Mouse (Mus musculus) embryonic facial prominence, embryonic 13.5 days (tissue): ENCODE measurements around the gene Ihh. TPM values are rescaled to one million over a fixed set of nuclear protein-coding genes. Genes with fewer than 3 reads are reported as not detected.

ENCODE experiments used
- ATAC-seq: fragments of 200-750 bp; cut with Nextera tagmentation; 2 replicates; pipeline ENCODE4 v1.8.0; 2017; ENCODE audit warnings: low read depth; ENCODE audit not compliant: insufficient number of reproducible peaks, insufficient read depth, low FRiP score, low TSS enrichment
- H3K27ac ChIP-seq: fragments of 300-500 bp; sonication (generic); 2 replicates; pipeline ENCODE4 v1.5.1; 2015; ENCODE audit warnings: moderate library complexity, mild to moderate bottlenecking, inconsistent platforms
- H3K27me3 ChIP-seq: fragments of 300-500 bp; sonication (generic); 2 replicates; pipeline ENCODE4 v1.6.1; 2015; ENCODE audit warnings: mild to moderate bottlenecking, inconsistent platforms
- H3K36me3 ChIP-seq: fragments of 300-500 bp; sonication (generic); 2 replicates; pipeline ENCODE4 v1.6.1; 2015; ENCODE audit warnings: mild to moderate bottlenecking, inconsistent platforms
- H3K4me1 ChIP-seq: fragments of 300-500 bp; sonication (generic); 2 replicates; pipeline ENCODE4 v1.6.1; 2015; ENCODE audit warnings: inconsistent platforms
- H3K4me2 ChIP-seq: fragments of 300-500 bp; sonication (generic); 2 replicates; pipeline ENCODE4 v1.6.1; 2015; ENCODE audit warnings: moderate library complexity, mild to moderate bottlenecking, inconsistent platforms
- H3K4me3 ChIP-seq: fragments of 300-500 bp; sonication (generic); 2 replicates; pipeline ENCODE4 v1.5.1; 2015; ENCODE audit warnings: mild to moderate bottlenecking, inconsistent platforms
- H3K9ac ChIP-seq: fragments of 300-500 bp; sonication (generic); 2 replicates; pipeline ENCODE4 v1.6.1; 2015; ENCODE audit warnings: mild to moderate bottlenecking, inconsistent platforms
- H3K9me3 ChIP-seq: fragments of 300-500 bp; sonication (generic); 2 replicates; pipeline ENCODE4 v1.6.1; 2016; ENCODE audit warnings: inconsistent platforms
- WGBS: fragments of 180-500 bp; shearing (Covaris S2); methylation state at CpG from one replicate; pipeline ENCODE4 v1.1.7; 2015; ENCODE audit warnings: mixed read lengths; 5-methylcytosine and 5-hydroxymethylcytosine counted together
- polyA plus RNA-seq: library from polyadenylated mRNA; unstranded; fragments of >200 nt; fragmentation: Nextera tagmentation; extraction: Ambion mirVana; gene quantifications from 2 replicates; pipeline ENCODE4 v1.2.1, GENCODE M21; 2015

Gene Ihh
- polyA plus RNA-seq, result 0.83 and 0.89 TPM in 2 replicates

DNA sequence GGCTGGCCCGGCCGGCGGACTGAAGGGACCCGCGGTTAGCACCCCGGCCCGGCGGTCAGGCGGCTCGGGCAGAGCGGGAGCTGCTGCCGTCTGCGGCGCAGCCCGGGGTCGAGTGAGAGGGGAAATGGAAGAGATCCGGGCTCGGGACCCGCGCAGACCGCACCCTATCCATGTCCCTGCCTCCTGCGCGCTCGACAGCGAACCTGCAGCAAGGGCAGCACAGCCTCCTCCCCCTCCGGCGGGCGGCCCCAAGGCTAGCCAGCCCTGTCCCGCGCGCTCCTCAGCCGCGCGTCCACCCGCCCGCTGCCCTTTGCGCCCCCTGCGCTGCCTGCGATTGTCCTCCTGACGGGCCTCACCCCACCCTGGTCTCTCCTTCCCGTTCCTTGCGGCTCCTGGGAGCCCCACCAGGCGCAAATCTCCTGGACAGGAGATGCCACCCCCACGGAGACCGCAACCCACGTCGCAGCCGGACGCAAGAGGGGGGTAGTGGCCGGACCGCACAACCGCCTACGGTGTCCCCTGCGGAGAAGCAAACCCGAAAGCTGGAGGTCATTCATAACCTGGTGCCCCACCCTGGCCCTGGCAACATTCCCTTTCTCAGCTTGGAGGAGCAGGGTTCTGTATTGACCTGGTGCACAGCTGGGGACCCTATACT lies at the start of gene Ihh:
Ihh (minus strand) TSS at position 117 of the 655 bp plus-strand sequence.
- no peak for ATAC-seq
- H3K9ac ChIP-seq, result peak within 1 kb of the TSS; percentile 44
- peaks cover 97% of the 10 kb centered on the region for H3K27me3 ChIP-seq
- H3K9me3 ChIP-seq, result no peaks in the 10 kb centered on the region
- H3K27ac ChIP-seq, result no peak within 1 kb of the TSS
- peak within 1 kb of the TSS; percentile 43 for H3K4me3 ChIP-seq
- 1% methylated on average over 53 of the region's 55 CpGs for WGBS
- H3K4me2 ChIP-seq, result peak within 1 kb of the TSS; percentile 69
- H3K4me1 ChIP-seq, result peaks cover 36% of the 10 kb centered on the region
- H3K36me3 ChIP-seq, result no peaks in the 10 kb centered on the region

GRCm38 (mm10) chr1:75001183-75001582 lies 49.7 kb upstream of the Ihh start:
- no peaks in the 10 kb centered on the region for H3K27me3 ChIP-seq
- 26% methylated on average over 6 of the region's 6 CpGs for WGBS
- ATAC-seq, result 0 out of 2 replicates have a peak, but pooled peaks have one; percentile 52
- H3K4me1 ChIP-seq, result peaks cover 19% of the 10 kb centered on the region
- H3K9me3 ChIP-seq, result no peaks in the 10 kb centered on the region
- H3K4me2 ChIP-seq, result no peak overlapping the region
- H3K4me3 ChIP-seq, result no peak overlapping the region
- H3K36me3 ChIP-seq, result no peaks in the 10 kb centered on the region
- H3K27ac ChIP-seq, result no peak overlapping the region
- no peak overlapping the region for H3K9ac ChIP-seq

DNA sequence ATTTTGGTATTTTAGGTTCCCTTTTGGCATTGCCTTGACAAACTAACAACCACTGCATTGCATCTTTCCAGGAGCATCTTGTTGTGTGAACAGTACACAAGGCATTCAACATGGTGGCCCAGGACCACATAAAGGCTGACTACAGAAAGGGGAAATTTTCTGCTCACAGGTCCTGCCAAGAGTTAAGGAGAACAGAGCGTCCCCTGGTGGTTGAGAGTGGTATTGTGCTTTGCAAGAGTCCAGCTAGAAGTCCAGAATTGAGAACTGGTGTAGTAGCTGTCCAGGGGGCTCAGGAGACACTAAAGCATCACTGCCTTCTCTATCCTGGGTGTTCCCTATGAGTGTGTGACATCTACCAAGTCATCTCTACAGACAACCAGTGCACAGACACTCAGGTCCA lies 49.0 kb upstream of the Ihh start:
- no peak for ATAC-seq
- Histone ChIP-seq H3K9me3 (no peaks in the 10 kb centered on the region), H3K4me2 (no peak overlapping the region), H3K36me3 (no peaks in the 10 kb centered on the region), H3K27ac (no peak overlapping the region), H3K27me3 (no peaks in the 10 kb centered on the region), H3K9ac (no peak overlapping the region), H3K4me3 (no peak overlapping the region), H3K4me1 (peaks cover 12% of the 10 kb centered on the region)
- 0% methylated on average over 1 of the region's 1 CpGs for WGBS

GRCm38 (mm10) chr1:74999173-74999572 lies 47.7 kb upstream of the Ihh start:
- peaks cover 10% of the 10 kb centered on the region for H3K4me1 ChIP-seq
- H3K4me2 ChIP-seq, result no peak overlapping the region
- no peak overlapping the region for H3K9ac ChIP-seq
- no peak overlapping the region for H3K4me3 ChIP-seq
- no peaks in the 10 kb centered on the region for H3K27me3 ChIP-seq
- no peak for ATAC-seq
- no peaks in the 10 kb centered on the region for H3K36me3 ChIP-seq
- H3K9me3 ChIP-seq, result no peaks in the 10 kb centered on the region
- no peak overlapping the region for H3K27ac ChIP-seq
- WGBS, result 87% methylated on average over 5 of the region's 5 CpGs

- no peaks in the 10 kb centered on the region for H3K9me3 ChIP-seq
- H3K4me2 ChIP-seq, result no peak overlapping the region
- WGBS, result 65% methylated on average over 2 of the region's 2 CpGs
- no peaks in the 10 kb centered on the region for H3K36me3 ChIP-seq
- H3K27ac ChIP-seq, result no peak overlapping the region
- no peak overlapping the region for H3K9ac ChIP-seq
- H3K4me3 ChIP-seq, result no peak overlapping the region
- ATAC-seq, result no peak
- H3K27me3 ChIP-seq, result no peaks in the 10 kb centered on the region
- peaks cover 10% of the 10 kb centered on the region for H3K4me1 ChIP-seq
These were observed 45.8 kb upstream of the Ihh start for GRCm38 (mm10) chr1:74997231-74997630.

- whole genome bisulfite sequencing, result 69% methylated on average over 8 of the region's 8 CpGs
- no peaks in the 10 kb centered on the region for H3K27me3 ChIP-seq
- ATAC-seq, result no peak
These were observed 25.5 kb upstream of the Ihh start for GRCm38 (mm10) chr1:74977001-74977400.

GRCm38 (mm10) chr1:74975936-74976335 lies 24.5 kb upstream of the Ihh start:
- Histone ChIP-seq H3K27ac (no peak overlapping the region), H3K4me1 (no peaks in the 10 kb centered on the region), H3K36me3 (no peaks in the 10 kb centered on the region), H3K27me3 (no peaks in the 10 kb centered on the region), H3K9ac (no peak overlapping the region), H3K9me3 (no peaks in the 10 kb centered on the region), H3K4me3 (no peak overlapping the region), H3K4me2 (no peak overlapping the region)
- WGBS, result 77% methylated on average over 1 of the region's 1 CpGs
- ATAC-seq, result no peak

More at GRCm38 (mm10) chr1:74977001-74977400, 25.5 kb upstream of the Ihh start:
- Histone ChIP-seq H3K4me3 (no peak overlapping the region), H3K4me1 (no peaks in the 10 kb centered on the region), H3K9ac (no peak overlapping the region), H3K9me3 (no peaks in the 10 kb centered on the region), H3K27ac (no peak overlapping the region), H3K4me2 (no peak overlapping the region), H3K36me3 (no peaks in the 10 kb centered on the region)

GRCm38 (mm10) chr1:74973590-74973989 lies 22.1 kb upstream of the Ihh start:
- Histone ChIP-seq H3K4me1 (no peaks in the 10 kb centered on the region), H3K27me3 (no peaks in the 10 kb centered on the region), H3K4me2 (no peak overlapping the region), H3K27ac (no peak overlapping the region), H3K4me3 (no peak overlapping the region), H3K9me3 (no peaks in the 10 kb centered on the region), H3K9ac (no peak overlapping the region), H3K36me3 (no peaks in the 10 kb centered on the region)
- 78% methylated on average over 6 of the region's 6 CpGs for WGBS
- ATAC-seq, result no peak

DNA sequence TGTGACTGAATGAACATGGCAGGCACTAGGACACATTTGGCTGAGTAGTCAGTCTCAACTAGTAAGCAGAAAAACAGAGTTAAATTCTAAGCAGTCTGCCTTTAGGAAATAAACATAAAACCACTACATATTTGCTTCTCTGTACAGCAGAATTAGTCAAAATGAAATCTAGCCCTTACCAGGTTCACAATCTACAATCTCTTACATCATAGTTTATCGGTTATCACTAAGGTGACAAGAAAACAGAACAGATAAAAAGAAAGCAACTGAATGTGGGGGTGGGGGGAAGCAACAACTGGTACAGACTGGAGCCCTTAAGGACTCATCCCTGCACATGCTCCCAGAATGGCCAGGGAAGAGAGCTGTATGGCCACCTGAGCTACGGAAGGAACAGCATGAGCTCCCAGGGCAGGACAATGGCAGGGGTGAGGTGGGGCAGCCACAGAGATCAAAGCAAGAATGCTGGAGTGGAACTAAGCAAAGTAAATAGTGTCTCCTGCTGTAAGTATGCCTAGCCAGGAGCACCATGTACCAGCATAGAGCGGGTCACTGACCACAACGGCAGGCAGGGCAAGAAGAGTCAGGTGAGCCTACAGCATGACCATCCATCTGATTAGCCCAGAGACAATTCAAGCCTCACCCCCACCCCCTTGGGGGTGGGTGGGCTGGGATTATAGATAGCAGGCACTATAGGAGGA lies 20.0 kb upstream of the Ihh start:
- Histone ChIP-seq H3K9me3 (no peaks in the 10 kb centered on the region), H3K27ac (no peak overlapping the region), H3K4me3 (no peak overlapping the region), H3K4me1 (no peaks in the 10 kb centered on the region), H3K9ac (no peak overlapping the region), H3K4me2 (no peak overlapping the region), H3K36me3 (no peaks in the 10 kb centered on the region), H3K27me3 (no peaks in the 10 kb centered on the region)
- ATAC-seq, result no peak
- 72% methylated on average over 4 of the region's 4 CpGs for WGBS

- Histone ChIP-seq H3K4me2 (no peak overlapping the region), H3K9me3 (no peaks in the 10 kb centered on the region), H3K27me3 (peaks cover 6% of the 10 kb centered on the region), H3K27ac (no peak overlapping the region), H3K4me3 (no peak overlapping the region), H3K9ac (no peak overlapping the region), H3K36me3 (no peaks in the 10 kb centered on the region), H3K4me1 (peaks cover 9% of the 10 kb centered on the region)
- WGBS, result 80% methylated on average over 8 of the region's 8 CpGs
- no peak for ATAC-seq
These were observed 16.6 kb upstream of the Ihh start for GRCm38 (mm10) chr1:74967962-74968580.

DNA sequence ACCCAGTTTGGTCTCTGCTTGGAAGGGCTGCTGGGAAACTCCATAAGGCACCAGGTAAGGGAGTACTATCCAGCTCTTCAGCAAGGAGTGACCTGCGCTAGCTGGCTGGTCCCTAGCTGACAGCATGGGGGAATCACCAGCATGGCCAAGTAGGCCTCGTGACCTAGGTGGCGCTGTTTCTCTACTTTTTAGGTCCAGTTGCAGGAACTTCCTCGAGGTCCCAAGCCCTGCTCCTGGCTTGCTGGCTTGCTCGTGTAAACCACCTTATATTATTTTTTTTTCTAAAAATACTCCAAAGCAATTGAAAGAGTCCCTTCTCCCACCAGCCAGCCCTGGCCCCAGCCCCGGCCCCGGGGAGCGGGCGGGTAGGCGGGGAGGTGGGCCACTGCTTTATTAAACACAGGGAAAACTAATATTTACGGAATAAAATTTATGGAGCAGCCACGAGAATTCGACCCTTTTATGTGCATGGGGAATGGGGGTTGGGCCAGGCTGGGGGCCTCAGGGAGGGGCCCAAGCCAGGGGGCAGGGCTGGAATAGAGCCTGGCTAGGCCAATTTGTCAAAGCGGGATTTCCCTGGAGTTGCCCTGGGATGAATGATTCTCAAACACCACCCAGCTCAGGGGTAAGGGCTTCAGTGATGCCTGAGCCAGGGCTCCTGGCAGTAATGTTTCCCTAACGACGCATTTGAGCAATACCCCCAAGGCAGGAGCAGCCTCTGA lies 13.2 kb upstream of the Ihh start:
- no peak overlapping the region for H3K27ac ChIP-seq
- peaks cover 20% of the 10 kb centered on the region for H3K27me3 ChIP-seq
- peak overlapping the region; percentile 60 for H3K4me2 ChIP-seq
- H3K4me3 ChIP-seq, result peak overlapping the region; percentile 23
- 0 out of 2 replicates have a peak overlapping the region, but pooled peaks have one; percentile 54 for H3K9ac ChIP-seq
- ATAC-seq, result peak; percentile 38; the same call in 1 of the 2 replicates
- H3K9me3 ChIP-seq, result no peaks in the 10 kb centered on the region
- no peaks in the 10 kb centered on the region for H3K36me3 ChIP-seq
- H3K4me1 ChIP-seq, result peaks cover 9% of the 10 kb centered on the region
- 10% methylated on average over 16 of the region's 16 CpGs for WGBS
